Mouse (Mus musculus) olfactory bulb, adult 2 months (tissue): ENCODE data around the gene Lrp6. TPM values are rescaled to one million over a fixed set of nuclear protein-coding genes. Genes with fewer than 3 reads are reported as not detected.

Experiments used
- H3K27ac ChIP-seq: fragments of 200-500 bp; 2 replicates; pipeline ENCODE4 v1.5.1; 2012; ENCODE audit warnings: low read depth, low read length; ENCODE audit not compliant: insufficient read depth
- H3K4me1 ChIP-seq: fragments of 200-500 bp; 2 replicates; pipeline ENCODE4 v1.6.1; 2012; ENCODE audit warnings: low read length; ENCODE audit not compliant: control insufficient read depth, insufficient read depth
- H3K4me3 ChIP-seq: fragments of 200-500 bp; 2 replicates; pipeline ENCODE4 v1.5.1; 2012; ENCODE audit warnings: mild to moderate bottlenecking, low read depth, low read length, moderate library complexity; ENCODE audit not compliant: insufficient read depth
- CTCF ChIP-seq: fragments of 200-500 bp; IDR thresholded peaks from 2 replicates; pipeline ENCODE4 v1.5.1; 2012; ENCODE audit warnings: low read depth, mild to moderate bottlenecking, low read length, moderate library complexity; ENCODE audit not compliant: insufficient read depth
- POLR2A ChIP-seq: fragments of 200-500 bp; IDR thresholded peaks from 2 replicates; pipeline ENCODE4 v1.6.1; 2012; ENCODE audit warnings: mild to moderate bottlenecking, low read depth, low read length, moderate library complexity; ENCODE audit not compliant: insufficient read depth
- WGBS: fragments of 180-500 bp; shearing (Covaris S2); methylation state at CpG from one replicate; pipeline ENCODE4 v1.1.7; 2018; 5-methylcytosine and 5-hydroxymethylcytosine counted together
- polyA plus RNA-seq: library from polyadenylated mRNA; stranded (reverse); fragments of >200 nt; gene quantifications from 2 replicates; pipeline ENCODE4 v1.2.4, GENCODE M21; 2012; ENCODE audit warnings: low replicate concordance; ENCODE audit not compliant: missing spikeins, insufficient read depth, insufficient read length

Gene Lrp6
- polyA plus RNA-seq, 1 experiment, result 154 TPM

DNA sequence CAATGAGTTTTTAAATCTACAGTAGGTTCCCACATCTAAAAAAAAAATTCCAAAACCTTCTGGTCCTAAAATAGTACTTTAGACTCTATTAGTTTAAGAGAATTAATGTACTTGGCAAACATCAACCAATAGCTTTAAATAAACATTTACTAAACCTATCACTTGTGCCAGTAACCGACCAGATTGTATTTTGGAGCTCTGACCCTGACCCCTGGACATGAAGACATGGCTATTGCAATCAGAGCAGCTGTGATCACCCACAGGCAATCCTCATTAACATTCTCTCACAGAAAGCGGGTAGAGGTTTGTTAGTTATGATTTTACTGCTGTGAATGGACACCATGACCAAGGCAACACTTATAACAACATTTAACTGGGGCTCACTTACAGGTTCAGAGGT is 67.7 kb downstream of the Lrp6 start:
- no peak overlapping the region for H3K27ac ChIP-seq
- WGBS, result 91% methylated on average over 2 of the region's 2 CpGs
- no peak for TF ChIP-seq POLR2A
- no peak for TF ChIP-seq CTCF
- H3K4me3 ChIP-seq, result no peak overlapping the region
- H3K4me1 ChIP-seq, result peaks cover 2% of the 10 kb centered on the region; the same call in 1 of the 2 replicates

DNA sequence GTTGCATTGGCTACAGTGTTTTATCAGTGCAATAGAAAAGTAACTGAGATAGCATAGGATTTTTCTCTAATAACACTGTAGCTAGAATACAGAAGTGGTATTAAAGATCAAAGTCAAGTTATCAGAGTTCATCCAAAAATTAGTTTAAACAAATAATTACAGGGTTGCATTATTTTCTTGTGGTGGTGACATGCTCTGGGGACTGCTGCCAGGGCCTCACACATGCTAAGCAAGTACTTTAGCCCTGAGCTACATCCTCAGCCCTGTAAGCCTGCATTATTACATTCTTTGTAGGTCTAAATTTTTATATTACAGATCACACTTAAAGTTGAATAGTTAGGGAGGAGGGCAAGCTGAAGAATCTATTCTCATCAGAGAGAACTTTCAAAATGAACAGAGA is 68.2 kb downstream of the Lrp6 start:
- Histone ChIP-seq H3K27ac (no peak overlapping the region), H3K4me3 (no peak overlapping the region), H3K4me1 (peaks cover 2% of the 10 kb centered on the region; the same call in 1 of the 2 replicates)
- TF ChIP-seq CTCF (no peak), POLR2A (no peak)

DNA sequence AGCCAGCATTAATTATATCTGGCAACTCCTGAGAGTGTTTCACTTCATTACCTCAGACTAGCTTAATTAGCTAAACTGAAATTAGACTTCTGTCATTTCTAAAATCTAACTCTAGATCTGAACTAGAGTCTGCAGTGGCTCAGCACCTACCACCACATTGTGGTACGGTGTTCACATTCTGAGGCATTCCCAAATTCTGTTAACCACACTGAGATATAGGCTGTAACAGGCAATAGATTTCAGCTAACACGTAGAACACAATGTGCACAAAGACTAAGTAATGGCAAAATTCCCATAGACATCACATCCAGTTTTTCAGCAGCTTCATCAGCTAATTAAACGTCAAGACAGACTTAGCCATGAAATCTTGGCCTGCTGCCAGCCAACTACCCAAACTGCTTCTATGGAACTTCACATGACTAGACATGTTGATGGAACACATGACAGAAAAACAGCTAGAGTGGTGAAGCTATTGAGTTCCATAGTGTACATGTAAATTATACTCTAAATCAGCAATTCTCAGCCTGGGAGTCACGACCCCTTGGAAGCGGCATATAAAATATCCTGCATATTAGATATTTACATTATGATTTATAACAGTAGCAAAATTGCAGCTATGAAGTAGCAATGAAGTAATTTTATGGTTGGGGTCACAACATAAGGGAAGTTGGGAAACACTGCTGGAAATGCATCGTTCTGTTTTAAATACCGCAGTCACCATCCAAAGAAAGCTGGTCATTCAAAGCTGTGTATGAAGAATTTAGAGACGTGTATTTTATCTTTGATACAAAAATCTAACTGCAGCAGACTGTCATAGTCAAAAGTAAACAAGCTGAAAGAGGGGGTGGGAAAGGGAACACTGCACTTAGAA is 71.7 kb downstream of the Lrp6 start:
- whole genome bisulfite sequencing, result 79% methylated on average over 8 of the region's 8 CpGs
- Histone ChIP-seq H3K4me3 (no peak overlapping the region), H3K27ac (no peak overlapping the region), H3K4me1 (no peaks in the 10 kb centered on the region)
- no peak for TF ChIP-seq POLR2A
- no peak for TF ChIP-seq CTCF

DNA sequence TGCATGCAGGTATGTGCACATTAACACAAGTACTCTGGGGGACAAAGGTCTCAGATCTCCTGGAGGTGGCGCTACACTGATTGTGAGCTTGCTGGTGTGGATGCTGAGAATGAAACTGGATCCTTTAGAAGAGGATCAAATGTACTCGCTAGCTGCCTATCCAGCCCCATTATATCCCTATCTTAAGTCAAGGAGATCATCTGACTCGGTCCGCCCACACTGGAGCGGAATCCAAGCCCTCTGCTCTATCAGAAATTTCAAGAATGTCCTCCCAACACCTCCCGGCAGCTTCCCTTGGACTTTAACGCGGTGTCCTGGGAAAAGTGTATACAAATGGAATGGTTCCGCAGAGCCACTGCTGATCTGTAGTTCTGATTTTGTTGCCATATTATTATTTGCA is 77.1 kb downstream of the Lrp6 start:
- no peak for TF ChIP-seq CTCF
- TF ChIP-seq POLR2A, result no peak
- H3K27ac ChIP-seq, result no peak overlapping the region
- no peak overlapping the region for H3K4me3 ChIP-seq
- no peaks in the 10 kb centered on the region for H3K4me1 ChIP-seq
- 93% methylated on average over 9 of the region's 9 CpGs for WGBS

DNA sequence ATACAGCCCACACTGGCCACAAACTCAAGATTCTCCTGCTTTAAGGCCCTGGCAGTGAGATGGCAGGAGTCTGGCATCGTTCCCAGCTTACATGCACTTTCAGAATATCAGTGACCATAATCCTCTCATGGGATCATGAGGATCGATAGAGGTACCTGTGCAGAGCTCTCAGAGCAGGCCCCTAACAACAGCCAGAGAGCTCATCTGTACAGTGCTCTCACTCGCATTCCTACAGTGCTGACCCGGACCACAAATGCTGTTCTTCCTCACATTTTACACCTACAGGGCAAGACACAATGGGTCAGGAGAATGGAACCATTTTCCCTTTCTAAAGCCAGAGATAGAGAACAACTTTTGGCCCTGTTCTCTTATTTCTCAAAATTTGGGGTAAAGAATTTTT is 77.6 kb downstream of the Lrp6 start:
- no peak for TF ChIP-seq POLR2A
- no peak for TF ChIP-seq CTCF
- Histone ChIP-seq H3K4me1 (no peaks in the 10 kb centered on the region), H3K27ac (no peak overlapping the region), H3K4me3 (no peak overlapping the region)
- WGBS, result 94% methylated on average over 4 of the region's 4 CpGs

DNA sequence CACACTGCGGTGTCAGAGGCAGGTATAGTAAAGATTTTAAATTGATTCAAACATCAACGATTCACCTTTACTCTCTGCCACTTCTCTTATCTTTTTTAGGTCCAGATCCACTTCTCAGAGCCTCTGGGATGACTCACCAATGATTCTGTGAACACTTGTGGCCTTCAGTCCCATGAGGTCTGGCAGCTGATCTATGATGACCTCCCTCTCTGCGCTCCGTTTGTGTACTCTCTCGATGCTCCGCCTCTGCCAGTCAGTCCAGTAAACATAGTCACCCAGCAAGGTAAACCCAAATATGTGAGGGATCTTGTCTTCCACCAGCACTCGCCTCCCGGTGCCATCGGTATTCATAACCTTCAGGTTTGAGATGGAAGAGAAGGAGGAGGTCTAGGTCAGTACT is 80.4 kb downstream of the Lrp6 start:
- Histone ChIP-seq H3K4me1 (no peaks in the 10 kb centered on the region), H3K27ac (no peak overlapping the region), H3K4me3 (no peak overlapping the region)
- WGBS, result 94% methylated on average over 9 of the region's 9 CpGs
- TF ChIP-seq POLR2A (no peak), CTCF (no peak)

DNA sequence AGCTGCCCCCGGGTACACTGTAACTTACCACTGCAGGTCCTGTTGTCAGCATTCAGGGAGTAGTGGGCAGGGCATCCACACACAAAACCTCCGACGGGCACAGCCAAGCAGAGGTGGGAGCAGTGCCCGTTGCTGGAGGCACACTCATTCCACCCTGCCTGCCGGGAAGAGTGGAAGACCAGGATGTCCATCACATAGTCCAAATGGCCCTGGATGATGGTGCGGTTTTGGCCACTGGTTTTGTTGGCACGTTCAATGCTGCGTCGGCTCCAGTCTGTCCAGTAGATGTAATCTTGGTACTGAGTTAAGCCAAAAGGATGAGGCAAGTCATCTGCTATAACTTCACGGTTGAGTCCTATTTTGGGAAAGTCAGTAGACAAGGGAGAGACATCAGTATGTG is 87.3 kb downstream of the Lrp6 start:
- no peak for TF ChIP-seq CTCF
- TF ChIP-seq POLR2A, result no peak
- no peak overlapping the region for H3K27ac ChIP-seq
- 84% methylated on average over 10 of the region's 10 CpGs for WGBS
- no peak overlapping the region for H3K4me3 ChIP-seq
- H3K4me1 ChIP-seq, result peaks cover 5% of the 10 kb centered on the region

DNA sequence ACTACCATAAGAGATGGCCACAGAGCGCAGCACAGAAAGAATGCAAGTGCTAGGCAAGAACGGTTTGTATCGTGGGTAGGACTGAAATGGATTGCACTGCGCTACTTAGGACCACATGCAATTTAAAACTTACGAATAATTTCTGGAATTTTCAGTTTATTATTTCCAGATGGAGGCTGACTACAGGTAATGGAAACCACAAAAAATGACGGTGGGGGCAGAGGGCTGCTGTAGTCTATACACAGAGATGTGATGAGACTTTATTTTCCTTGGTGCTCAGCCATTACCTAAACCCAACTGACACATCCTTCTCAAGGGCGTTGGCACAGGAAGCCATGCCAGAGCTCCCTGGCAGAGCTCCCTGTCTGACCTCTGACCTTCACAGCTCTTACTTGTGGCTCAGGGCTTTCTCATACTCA is 93.6 kb downstream of the Lrp6 start:
- Histone ChIP-seq H3K4me3 (no peak overlapping the region), H3K27ac (no peak overlapping the region), H3K4me1 (peaks cover 10% of the 10 kb centered on the region)
- no peak for TF ChIP-seq POLR2A
- TF ChIP-seq CTCF, result no peak
- WGBS, result 89% methylated on average over 7 of the region's 7 CpGs

DNA sequence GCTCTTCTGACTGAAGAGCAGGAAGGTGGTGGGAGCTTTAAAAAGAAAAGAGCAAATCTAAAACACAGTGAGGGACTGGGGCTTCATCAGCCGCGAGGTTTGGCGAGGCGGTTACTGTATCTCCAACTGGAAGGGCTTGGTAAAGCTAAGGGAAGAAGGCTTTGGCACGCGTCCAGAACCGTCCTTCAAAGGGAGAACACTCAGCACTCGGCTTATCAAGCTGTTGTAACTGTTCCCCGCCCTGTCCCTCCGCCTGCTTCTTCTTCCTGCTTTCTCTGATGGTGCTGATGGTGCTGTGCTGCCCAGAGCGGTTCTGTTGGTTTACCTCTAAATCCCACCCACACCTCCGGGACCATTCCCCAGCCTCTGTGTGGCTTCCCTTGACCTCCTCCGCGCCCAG is 95.9 kb downstream of the Lrp6 start:
- no peak for TF ChIP-seq CTCF
- no peak for TF ChIP-seq POLR2A
- 73% methylated on average over 14 of the region's 14 CpGs for WGBS
- H3K4me1 ChIP-seq, result peaks cover 5% of the 10 kb centered on the region; the same call in 1 of the 2 replicates
- H3K4me3 ChIP-seq, result no peak overlapping the region
- no peak overlapping the region for H3K27ac ChIP-seq
